Mouse (Mus musculus) bone marrow, adult 2 months (tissue): Measurements from ENCODE around the gene Rbl1.

Source experiments
- CTCF ChIP-seq: fragments of 200-500 bp; IDR thresholded peaks from 2 replicates; pipeline ENCODE4 v1.5.1; 2011; ENCODE audit warnings: low read length, control low read depth; ENCODE audit not compliant: control insufficient read depth, insufficient read depth
- POLR2A ChIP-seq: fragments of 200-500 bp; IDR thresholded peaks from 2 replicates; pipeline ENCODE4 v1.6.1; 2011; ENCODE audit warnings: low read depth, mild to moderate bottlenecking, control low read depth, low read length, borderline replicate concordance; ENCODE audit not compliant: control insufficient read depth

DNA sequence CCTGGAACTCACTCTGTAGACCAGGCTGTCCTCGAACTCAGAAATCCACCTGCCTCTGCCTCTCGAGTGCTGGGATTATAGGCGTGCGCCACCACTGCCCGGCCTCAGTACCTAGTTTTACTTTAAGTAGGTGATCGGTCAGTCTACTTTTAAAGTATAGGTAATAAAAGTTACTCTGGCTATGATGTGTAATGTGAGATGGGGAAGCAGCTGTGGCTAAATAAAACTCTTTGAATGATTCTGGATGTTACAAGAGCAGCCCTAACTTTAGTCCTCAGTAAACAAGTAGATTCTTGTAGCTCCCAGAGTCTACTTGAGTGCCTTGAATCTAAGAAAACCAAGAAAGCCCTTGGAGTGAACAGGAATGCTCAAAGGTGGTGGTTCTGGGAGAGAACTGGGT, 31.4 kb downstream of the Rbl1 start:
- TF ChIP-seq POLR2A = no peak
- TF ChIP-seq CTCF = no peak
